Mouse (Mus musculus) lung, postnatal 0 days (tissue): Measurements from ENCODE around the gene Tmem18. TPM values are rescaled to one million over a fixed set of nuclear protein-coding genes. Genes with fewer than 3 reads are reported as not detected.

Experiments used
- ATAC-seq: fragments of 200-750 bp; cut with Nextera tagmentation; 2 replicates; pipeline ENCODE4 v1.8.0; 2017; ENCODE audit warnings: moderate library complexity
- DNase-seq: peaks from one replicate; pipeline ENCODE4 v3.0.0-alpha.2; 2016; ENCODE audit warnings: low spot score
- H3K27ac ChIP-seq: fragments of 300-500 bp; sonication (generic); 2 replicates; pipeline ENCODE4 v1.5.1; 2014; ENCODE audit warnings: antibody characterized with exemption, mild to moderate bottlenecking, low read length, mixed read lengths
- H3K27me3 ChIP-seq: fragments of 300-500 bp; sonication (generic); replicated peaks from 2 replicates; pipeline ENCODE4 v1.6.1; 2014; ENCODE audit warnings: low read length, mixed read lengths; ENCODE audit not compliant: insufficient read depth
- H3K36me3 ChIP-seq: fragments of 300-500 bp; sonication (generic); 2 replicates; pipeline ENCODE4 v1.6.1; 2014; ENCODE audit warnings: low read length, mixed read lengths; ENCODE audit not compliant: insufficient read depth
- H3K4me1 ChIP-seq: fragments of 300-500 bp; sonication (generic); 2 replicates; pipeline ENCODE4 v1.6.1; 2014; ENCODE audit warnings: antibody characterized with exemption, low read depth, low read length, mixed read lengths; ENCODE audit not compliant: insufficient read depth
- H3K4me2 ChIP-seq: fragments of 300-500 bp; sonication (generic); replicated peaks from 2 replicates; pipeline ENCODE4 v1.6.1; 2014; ENCODE audit warnings: low read depth, mild to moderate bottlenecking, low read length, moderate library complexity, mixed read lengths
- H3K4me3 ChIP-seq: fragments of 300-500 bp; sonication (generic); 2 replicates; pipeline ENCODE4 v1.5.1; 2014; ENCODE audit warnings: low read depth, low read length
- H3K9ac ChIP-seq: fragments of 300-500 bp; sonication (generic); replicated peaks from 2 replicates; pipeline ENCODE4 v1.6.1; 2014; ENCODE audit warnings: low read depth, mild to moderate bottlenecking
- H3K9me3 ChIP-seq: fragments of 300-500 bp; sonication (generic); 2 replicates; pipeline ENCODE4 v1.6.1; 2016; ENCODE audit warnings: low read length, mixed read lengths
- CTCF ChIP-seq: IDR thresholded peaks from 2 replicates; pipeline ENCODE4 v1.5.1; 2016; ENCODE audit warnings: antibody characterized with exemption, mild to moderate bottlenecking
- EP300 ChIP-seq: IDR thresholded peaks from 2 replicates; pipeline ENCODE4 v1.6.1; 2016; ENCODE audit warnings: antibody characterized with exemption, mild to moderate bottlenecking, control low read depth
- WGBS: fragments of 180-500 bp; shearing (Covaris S2); extraction: QIAGEN DNeasy Blood & Tissue Kit; methylation state at CpG from one replicate; pipeline ENCODE4 v1.1.7; 2014; 5-methylcytosine and 5-hydroxymethylcytosine counted together
- polyA plus RNA-seq: library from polyadenylated mRNA; unstranded; fragments of >200 nt; fragmentation: Nextera tagmentation; extraction: Ambion mirVana; gene quantifications from 2 replicates; pipeline ENCODE4 v1.2.1, GENCODE M21; 2015

Tmem18 gene
- polyA plus RNA-seq, 1 experiment from 2014 or later, result 21.7 TPM

GRCm38 (mm10) chr12:30599997-30600396 is 15.8 kb downstream of the Tmem18 start:
- no peaks in the 10 kb centered on the region for H3K36me3 ChIP-seq
- H3K4me1 ChIP-seq, result no peaks in the 10 kb centered on the region
- 54% methylated on average over 2 of the region's 2 CpGs for WGBS
- H3K4me2 ChIP-seq, result no peak overlapping the region
- H3K27ac ChIP-seq, result 0 out of 2 replicates have a peak overlapping the region, but pooled peaks have one; percentile 5
- H3K9me3 ChIP-seq, result no peaks in the 10 kb centered on the region
- TF ChIP-seq EP300 (no peak), CTCF (no peak; the same call in 1 of the 2 replicates)
- H3K9ac ChIP-seq, result no peak overlapping the region
- H3K27me3 ChIP-seq, result no peaks in the 10 kb centered on the region
- H3K4me3 ChIP-seq, result no peak overlapping the region
- DNase-seq (no peak), ATAC-seq (peak; percentile 54)

- Histone ChIP-seq H3K27ac (no peak overlapping the region), H3K4me3 (no peak overlapping the region), H3K36me3 (no peaks in the 10 kb centered on the region), H3K9me3 (no peaks in the 10 kb centered on the region), H3K4me1 (no peaks in the 10 kb centered on the region; the same call in 1 of the 2 replicates), H3K9ac (no peak overlapping the region), H3K27me3 (no peaks in the 10 kb centered on the region), H3K4me2 (no peak overlapping the region)
- 72% methylated on average over 9 of the region's 9 CpGs for WGBS
- TF ChIP-seq CTCF (no peak), EP300 (no peak)
- no peak for ATAC-seq
- no peak for DNase-seq
Measured at GRCm38 (mm10) chr12:30604012-30604411, 19.8 kb downstream of the Tmem18 start.

GRCm38 (mm10) chr12:30604876-30605275 is 20.6 kb downstream of the Tmem18 start:
- ATAC-seq (no peak), DNase-seq (no peak)
- 86% methylated on average over 6 of the region's 6 CpGs for WGBS
- no peak overlapping the region for H3K27ac ChIP-seq
- no peak overlapping the region for H3K9ac ChIP-seq
- no peaks in the 10 kb centered on the region for H3K27me3 ChIP-seq
- H3K9me3 ChIP-seq, result no peaks in the 10 kb centered on the region
- no peak overlapping the region for H3K4me3 ChIP-seq
- no peaks in the 10 kb centered on the region; the same call in 1 of the 2 replicates for H3K4me1 ChIP-seq
- TF ChIP-seq CTCF (no peak), EP300 (no peak)
- no peaks in the 10 kb centered on the region for H3K36me3 ChIP-seq
- no peak overlapping the region for H3K4me2 ChIP-seq

DNA sequence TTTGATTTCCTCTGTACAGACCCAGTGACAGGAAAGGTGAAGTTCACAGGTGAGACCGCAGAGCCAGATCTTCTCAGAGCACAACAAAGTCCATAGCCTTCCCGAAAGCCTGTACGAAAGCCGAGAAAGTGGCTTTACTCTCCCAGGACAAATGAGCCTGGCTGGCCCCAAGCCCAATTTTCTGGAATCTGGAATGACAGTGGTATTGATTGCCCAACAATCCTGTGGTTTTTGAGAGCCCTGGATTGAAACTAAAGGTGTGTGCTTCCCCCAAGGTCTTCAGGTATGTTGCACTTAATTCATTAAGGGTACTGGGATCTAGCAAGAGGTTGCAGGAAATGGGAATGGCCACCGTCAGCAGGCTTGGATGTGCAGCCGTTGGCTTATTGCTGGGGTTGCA is 21.7 kb downstream of the Tmem18 start:
- Histone ChIP-seq H3K9me3 (no peaks in the 10 kb centered on the region), H3K4me3 (no peak overlapping the region), H3K27ac (no peak overlapping the region), H3K4me2 (no peak overlapping the region), H3K4me1 (no peaks in the 10 kb centered on the region; the same call in 1 of the 2 replicates), H3K36me3 (no peaks in the 10 kb centered on the region), H3K27me3 (no peaks in the 10 kb centered on the region), H3K9ac (no peak overlapping the region)
- DNase-seq (peak; percentile 46), ATAC-seq (peak; percentile 49)
- TF ChIP-seq EP300 (peak; percentile 43), CTCF (no peak)
- 52% methylated on average over 6 of the region's 6 CpGs for WGBS

- no peak overlapping the region for H3K9ac ChIP-seq
- TF ChIP-seq EP300 (no peak), CTCF (no peak)
- DNase-seq, result peak; percentile 29
- no peak overlapping the region for H3K4me2 ChIP-seq
- no peak overlapping the region for H3K27ac ChIP-seq
- no peaks in the 10 kb centered on the region for H3K36me3 ChIP-seq
- H3K4me3 ChIP-seq, result no peak overlapping the region
- 51% methylated on average over 8 of the region's 8 CpGs for WGBS
- ATAC-seq, result peak; percentile 23; the same call in 1 of the 2 replicates
- no peaks in the 10 kb centered on the region; the same call in 1 of the 2 replicates for H3K4me1 ChIP-seq
- H3K27me3 ChIP-seq, result no peaks in the 10 kb centered on the region
- H3K9me3 ChIP-seq, result no peaks in the 10 kb centered on the region
Measured at GRCm38 (mm10) chr12:30606743-30607142, 22.5 kb downstream of the Tmem18 start.

- ATAC-seq, result peak; percentile 76
- Histone ChIP-seq H3K27me3 (no peaks in the 10 kb centered on the region), H3K27ac (no peak overlapping the region), H3K4me2 (no peak overlapping the region), H3K9ac (no peak overlapping the region), H3K9me3 (no peaks in the 10 kb centered on the region), H3K36me3 (no peaks in the 10 kb centered on the region), H3K4me3 (no peak overlapping the region), H3K4me1 (no peaks in the 10 kb centered on the region)
- 25% methylated on average over 8 of the region's 8 CpGs for WGBS
- TF ChIP-seq CTCF, result no peak
- TF ChIP-seq EP300, result no peak
- peak; percentile 66 for DNase-seq
Measured at GRCm38 (mm10) chr12:30618425-30618824, 34.2 kb downstream of the Tmem18 start.

DNA sequence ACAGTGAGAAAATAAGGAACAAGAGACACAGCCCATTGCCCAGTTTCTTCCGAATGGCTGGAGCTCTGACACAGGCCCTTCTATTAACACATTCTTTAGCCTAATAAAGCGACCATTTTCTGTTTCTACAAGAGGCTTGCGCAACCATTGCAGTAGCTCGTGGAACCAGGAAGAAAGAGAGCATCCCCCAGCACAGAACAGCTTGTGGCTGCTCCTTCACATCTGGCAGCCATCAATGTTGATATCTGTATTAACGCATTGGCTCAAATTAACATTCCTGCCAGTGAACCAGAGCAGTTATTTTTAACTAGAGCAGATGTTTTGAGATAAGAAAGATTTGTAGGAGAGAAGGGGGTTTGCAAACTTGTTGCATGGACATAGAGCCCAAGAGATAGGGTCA is 44.2 kb downstream of the Tmem18 start:
- no peak overlapping the region for H3K27ac ChIP-seq
- DNase-seq (peak; percentile 73), ATAC-seq (peak; percentile 62)
- H3K36me3 ChIP-seq, result no peaks in the 10 kb centered on the region
- H3K4me1 ChIP-seq, result peaks cover 5% of the 10 kb centered on the region; the same call in 1 of the 2 replicates
- 35% methylated on average over 5 of the region's 5 CpGs for WGBS
- H3K27me3 ChIP-seq, result no peaks in the 10 kb centered on the region
- no peak overlapping the region for H3K4me3 ChIP-seq
- TF ChIP-seq EP300 (no peak), CTCF (no peak)
- no peak overlapping the region for H3K4me2 ChIP-seq
- no peaks in the 10 kb centered on the region for H3K9me3 ChIP-seq
- no peak overlapping the region for H3K9ac ChIP-seq
